Mouse (Mus musculus) limb, embryonic 12.5 days (tissue): Measurements from ENCODE around the gene Nek6. TPM values are rescaled to one million over a fixed set of nuclear protein-coding genes. Genes with fewer than 3 reads are reported as not detected.
A peak's percentile ranks its signal among the peaks of the same experiment; 100 is the strongest.

Experiments
- ATAC-seq: fragments of 200-750 bp; cut with Nextera tagmentation; 2 replicates; pipeline ENCODE4 v1.8.0; 2017; ENCODE audit warnings: low read depth, moderate TSS enrichment; ENCODE audit not compliant: insufficient number of reproducible peaks, insufficient read depth, low FRiP score, low TSS enrichment
- H3K27ac ChIP-seq: fragments of 300-500 bp; sonication (generic); 2 replicates; pipeline ENCODE4 v1.5.1; 2016; ENCODE audit warnings: mild to moderate bottlenecking, moderate library complexity
- H3K27me3 ChIP-seq: fragments of 300-500 bp; sonication (generic); 2 replicates; pipeline ENCODE4 v1.6.1; 2016; ENCODE audit warnings: mild to moderate bottlenecking, moderate library complexity
- H3K36me3 ChIP-seq: fragments of 300-500 bp; sonication (generic); 2 replicates; pipeline ENCODE4 v1.6.1; 2016; ENCODE audit warnings: mild to moderate bottlenecking, moderate library complexity
- H3K4me1 ChIP-seq: fragments of 300-500 bp; sonication (generic); replicated peaks from 2 replicates; pipeline ENCODE4 v1.6.1; 2016
- H3K4me2 ChIP-seq: fragments of 300-500 bp; sonication (generic); 2 replicates; pipeline ENCODE4 v1.6.1; 2016; ENCODE audit warnings: mild to moderate bottlenecking, moderate library complexity
- H3K4me3 ChIP-seq: fragments of 300-500 bp; sonication (generic); replicated peaks from 2 replicates; pipeline ENCODE4 v1.5.1; 2016; ENCODE audit warnings: mild to moderate bottlenecking
- H3K9ac ChIP-seq: fragments of 300-500 bp; sonication (generic); replicated peaks from 2 replicates; pipeline ENCODE4 v1.6.1; 2016; ENCODE audit warnings: mild to moderate bottlenecking, moderate library complexity
- H3K9me3 ChIP-seq: fragments of 300-500 bp; sonication (generic); 2 replicates; pipeline ENCODE4 v1.6.1; 2016; ENCODE audit warnings: mild to moderate bottlenecking, moderate library complexity
- WGBS: fragments of 180-500 bp; shearing (Covaris S2); methylation state at CpG from one replicate; pipeline ENCODE4 v1.1.7; 2016; 5-methylcytosine and 5-hydroxymethylcytosine counted together
- polyA plus RNA-seq: library from polyadenylated mRNA; unstranded; fragments of >200 nt; fragmentation: Nextera tagmentation; extraction: Ambion mirVana; gene quantifications from 2 replicates; pipeline ENCODE4 v1.2.1, GENCODE M21; 2016

Gene Nek6
- polyA plus RNA-seq, 1 experiment from 2014 or later, result 140 TPM

DNA sequence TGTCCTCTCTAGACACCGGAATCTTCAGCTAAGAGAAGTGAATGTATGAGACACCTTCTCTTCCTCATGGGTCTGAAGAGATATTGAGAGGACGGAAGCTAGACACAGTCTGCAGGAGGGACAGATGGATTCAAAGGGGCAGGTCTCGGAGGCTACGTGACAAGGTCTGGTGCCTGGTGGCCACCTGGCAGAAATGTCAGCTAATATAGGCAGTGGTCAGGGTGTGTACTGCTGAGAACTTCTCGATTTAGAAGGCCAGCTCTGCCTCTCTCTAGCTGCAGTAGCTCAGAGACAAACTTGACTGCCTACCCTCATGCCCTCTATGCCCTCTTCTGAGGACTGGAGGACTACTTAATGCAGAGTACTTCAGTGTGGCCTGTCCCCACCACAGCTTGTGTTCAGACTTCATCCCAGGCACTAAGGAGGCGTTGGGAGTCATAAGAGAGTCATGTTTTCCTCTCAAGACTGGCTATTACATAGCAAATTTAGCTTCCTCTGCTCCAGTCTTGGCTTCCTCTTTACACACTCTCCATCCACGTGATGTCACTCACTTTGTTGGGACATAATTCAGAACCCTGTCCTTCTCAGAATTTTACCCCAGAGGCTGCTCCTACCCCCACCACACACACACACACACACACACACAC is 28.3 kb upstream of the Nek6 start:
- H3K36me3 ChIP-seq, result no peaks in the 10 kb centered on the region
- WGBS, result 85% methylated on average over 7 of the region's 7 CpGs
- H3K27ac ChIP-seq, result no peak overlapping the region
- no peak overlapping the region for H3K4me3 ChIP-seq
- no peak overlapping the region for H3K9ac ChIP-seq
- H3K4me1 ChIP-seq, result 0 out of 2 replicates have a peak, but pooled peaks cover 8% of the 10 kb centered on the region
- ATAC-seq, result no peak
- no peaks in the 10 kb centered on the region for H3K27me3 ChIP-seq
- H3K9me3 ChIP-seq, result no peaks in the 10 kb centered on the region
- no peak overlapping the region for H3K4me2 ChIP-seq

DNA sequence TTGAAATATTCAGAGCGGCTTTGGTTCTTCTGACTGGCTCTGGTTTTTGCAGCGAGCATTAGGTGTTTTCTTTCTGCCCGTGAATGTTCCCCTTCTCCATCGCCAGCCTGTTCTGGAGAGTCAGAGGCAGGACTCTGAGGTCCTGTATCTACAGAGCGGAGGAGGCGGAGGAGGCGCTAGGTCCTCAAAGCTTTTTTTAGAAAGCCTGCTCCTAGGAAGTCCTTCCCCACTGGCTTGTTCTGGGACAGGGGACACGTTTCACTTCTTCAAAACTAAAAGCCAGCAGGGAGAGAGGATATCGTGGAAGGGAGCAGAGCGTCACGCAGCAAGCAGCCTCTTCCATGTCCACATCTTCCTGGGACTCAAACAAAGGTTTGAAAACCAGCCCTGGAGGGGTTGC is 26.9 kb upstream of the Nek6 start:
- Histone ChIP-seq H3K4me3 (no peak overlapping the region), H3K27me3 (no peaks in the 10 kb centered on the region), H3K9ac (no peak overlapping the region), H3K9me3 (no peaks in the 10 kb centered on the region), H3K36me3 (no peaks in the 10 kb centered on the region), H3K4me1 (0 out of 2 replicates have a peak, but pooled peaks cover 8% of the 10 kb centered on the region), H3K27ac (0 out of 2 replicates have a peak overlapping the region, but pooled peaks have one; percentile 41), H3K4me2 (no peak overlapping the region)
- ATAC-seq, result no peak
- 82% methylated on average over 11 of the region's 11 CpGs for WGBS

DNA sequence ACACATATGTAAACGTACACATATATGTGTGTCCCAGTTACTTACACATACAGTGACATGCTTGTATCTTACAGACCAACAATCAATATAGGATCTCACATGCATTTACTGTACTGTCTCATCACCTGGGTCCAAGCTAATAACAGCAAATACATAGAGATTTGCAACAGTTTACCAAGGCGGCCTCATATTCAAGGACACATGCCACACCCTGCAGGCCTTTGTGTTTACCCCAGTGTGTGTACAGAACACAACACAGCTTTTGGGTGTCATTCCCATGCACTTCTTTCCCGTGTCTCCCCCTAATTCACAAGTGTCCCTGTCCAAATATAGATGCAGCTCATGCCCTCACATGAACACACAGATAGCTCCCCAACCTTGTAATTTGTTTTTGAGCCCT is 26.0 kb upstream of the Nek6 start:
- no peak for ATAC-seq
- Histone ChIP-seq H3K4me1 (0 out of 2 replicates have a peak, but pooled peaks cover 8% of the 10 kb centered on the region), H3K27me3 (no peaks in the 10 kb centered on the region), H3K27ac (no peak overlapping the region), H3K9ac (no peak overlapping the region), H3K4me3 (no peak overlapping the region), H3K36me3 (no peaks in the 10 kb centered on the region), H3K9me3 (no peaks in the 10 kb centered on the region), H3K4me2 (no peak overlapping the region)
- WGBS, result 81% methylated on average over 3 of the region's 3 CpGs

DNA sequence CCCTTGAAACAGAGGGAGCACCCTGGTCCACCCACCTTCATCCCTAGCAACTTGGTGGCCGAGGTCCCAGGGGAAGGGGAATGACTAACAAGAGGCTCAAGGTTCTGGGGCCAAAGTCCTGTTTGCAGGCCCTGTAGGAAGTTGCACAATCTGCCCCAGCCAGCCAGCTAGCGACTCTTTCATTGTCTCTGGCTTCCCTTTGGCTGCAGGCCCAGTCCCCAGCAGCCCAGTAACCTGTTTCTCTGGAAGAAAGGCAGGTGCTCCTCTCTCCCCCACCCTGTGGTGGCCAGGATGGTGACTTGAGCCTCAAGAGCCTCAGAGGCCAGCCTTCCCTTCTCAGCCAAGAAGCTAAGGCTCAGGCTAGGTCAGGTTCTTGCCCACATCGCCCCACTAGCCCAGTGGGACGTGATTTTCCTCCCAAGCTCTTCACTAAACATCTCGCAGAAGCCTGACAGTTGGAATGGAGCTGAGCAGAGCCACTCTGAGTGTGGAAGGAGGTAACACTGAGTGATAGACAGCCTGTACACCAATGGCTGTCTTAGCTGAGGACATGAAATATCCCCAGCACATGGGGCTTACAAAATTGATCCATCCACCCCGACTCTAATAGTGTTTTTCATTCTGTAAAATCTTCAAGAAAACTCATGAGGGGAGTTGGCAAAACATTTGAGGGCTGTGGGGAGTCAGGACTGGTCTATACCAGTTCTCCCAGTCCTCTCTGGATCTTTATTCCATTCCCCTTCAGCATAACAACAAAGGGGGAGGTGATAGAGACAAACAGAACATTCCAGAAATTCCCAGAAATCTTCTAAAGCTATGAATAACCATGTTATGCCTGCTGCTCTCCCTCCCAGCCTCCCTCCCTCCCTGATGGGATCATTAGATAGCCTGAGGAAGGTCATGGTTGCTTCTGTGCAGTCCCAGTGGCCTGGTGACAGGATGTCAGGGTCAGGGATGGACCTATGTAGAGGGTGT is 25.2 kb upstream of the Nek6 start:
- H3K27me3 ChIP-seq, result no peaks in the 10 kb centered on the region

DNA sequence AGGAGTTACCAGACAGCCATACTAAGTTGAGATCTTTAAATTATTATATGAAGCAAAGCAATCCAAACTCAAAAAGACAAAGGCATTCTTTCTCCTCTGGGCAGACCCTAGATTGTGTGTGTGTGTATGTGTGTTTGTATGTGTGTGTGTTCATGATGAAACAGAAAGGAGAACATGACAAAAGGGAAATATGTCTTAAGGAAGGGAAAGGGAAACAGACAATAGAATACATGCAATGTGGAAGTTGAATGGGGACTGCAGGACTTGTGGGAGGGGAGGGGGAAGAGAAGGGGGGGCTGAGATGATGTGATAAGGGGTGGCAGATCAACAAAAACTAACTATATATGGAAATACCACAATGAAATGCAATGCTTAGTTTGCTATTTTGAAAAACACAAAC is 13.8 kb upstream of the Nek6 start:
- Histone ChIP-seq H3K4me2 (no peak overlapping the region), H3K4me1 (peaks cover 24% of the 10 kb centered on the region), H3K36me3 (no peaks in the 10 kb centered on the region), H3K9me3 (no peaks in the 10 kb centered on the region), H3K27ac (no peak overlapping the region), H3K4me3 (no peak overlapping the region), H3K9ac (no peak overlapping the region), H3K27me3 (no peaks in the 10 kb centered on the region)
- ATAC-seq, result no peak

More for the DNA sequence above, 25.2 kb upstream of the Nek6 start:
- H3K9ac ChIP-seq, result no peak overlapping the region
- H3K27ac ChIP-seq, result peak overlapping the region; percentile 17; the same call in 1 of the 2 replicates
- WGBS, result 78% methylated on average over 6 of the region's 6 CpGs
- H3K4me1 ChIP-seq, result 0 out of 2 replicates have a peak, but pooled peaks cover 8% of the 10 kb centered on the region
- H3K36me3 ChIP-seq, result no peaks in the 10 kb centered on the region
- no peaks in the 10 kb centered on the region for H3K9me3 ChIP-seq
- no peak overlapping the region for H3K4me2 ChIP-seq
- H3K4me3 ChIP-seq, result no peak overlapping the region
- no peak for ATAC-seq

DNA sequence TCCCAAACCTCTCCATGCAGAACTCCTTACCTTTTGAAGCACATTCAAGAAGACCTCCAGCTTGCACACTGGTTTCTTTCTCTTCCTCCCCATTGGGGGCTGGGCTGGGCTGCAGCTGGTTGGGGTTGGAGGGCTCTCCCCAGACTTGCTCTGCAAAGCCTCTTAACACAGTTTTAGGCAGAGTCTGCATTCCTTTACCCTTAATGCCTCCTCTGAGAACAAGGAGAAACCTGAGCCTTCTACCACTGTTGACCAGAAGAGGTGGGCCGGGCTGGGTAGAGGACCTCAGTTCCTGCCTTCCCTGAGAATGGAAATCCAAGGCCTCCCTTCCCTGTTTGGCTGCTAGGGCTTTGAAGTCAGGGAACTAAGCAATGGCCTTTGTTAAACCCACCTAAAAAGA is 9.8 kb upstream of the Nek6 start:
- Histone ChIP-seq H3K4me1 (peaks cover 37% of the 10 kb centered on the region), H3K9ac (no peak overlapping the region), H3K4me3 (no peak overlapping the region), H3K36me3 (no peaks in the 10 kb centered on the region), H3K9me3 (no peaks in the 10 kb centered on the region), H3K27me3 (no peaks in the 10 kb centered on the region), H3K4me2 (peak overlapping the region; percentile 13), H3K27ac (peak overlapping the region; percentile 80)
- ATAC-seq, result peak; percentile 89
- WGBS, result 6% methylated on average over 1 of the region's 1 CpGs

DNA sequence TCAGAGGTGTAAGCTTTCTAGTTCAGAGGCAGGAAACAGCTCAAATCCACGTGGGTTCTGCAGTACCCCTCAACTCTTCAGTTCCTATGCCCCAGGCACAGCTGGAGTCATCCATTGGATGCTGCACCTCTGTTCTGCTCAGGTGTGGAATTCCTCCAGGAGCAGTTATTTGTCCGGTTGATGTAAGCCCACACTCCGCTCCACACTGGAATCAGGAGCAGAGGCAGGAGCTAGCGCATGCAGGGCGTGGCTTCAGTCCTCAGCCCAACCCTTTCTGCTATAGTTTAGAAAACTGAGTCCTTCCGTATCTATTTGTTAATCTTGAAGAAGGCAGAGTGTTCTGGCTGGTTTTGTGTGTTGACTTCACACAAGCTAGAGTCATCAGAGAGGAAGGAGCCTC is 9.3 kb upstream of the Nek6 start:
- Histone ChIP-seq H3K4me1 (peaks cover 37% of the 10 kb centered on the region), H3K9ac (no peak overlapping the region), H3K4me2 (no peak overlapping the region), H3K4me3 (no peak overlapping the region), H3K9me3 (no peaks in the 10 kb centered on the region), H3K36me3 (no peaks in the 10 kb centered on the region), H3K27me3 (no peaks in the 10 kb centered on the region), H3K27ac (peak overlapping the region; percentile 80)
- 54% methylated on average over 6 of the region's 6 CpGs for WGBS
- ATAC-seq, result peak; percentile 43

DNA sequence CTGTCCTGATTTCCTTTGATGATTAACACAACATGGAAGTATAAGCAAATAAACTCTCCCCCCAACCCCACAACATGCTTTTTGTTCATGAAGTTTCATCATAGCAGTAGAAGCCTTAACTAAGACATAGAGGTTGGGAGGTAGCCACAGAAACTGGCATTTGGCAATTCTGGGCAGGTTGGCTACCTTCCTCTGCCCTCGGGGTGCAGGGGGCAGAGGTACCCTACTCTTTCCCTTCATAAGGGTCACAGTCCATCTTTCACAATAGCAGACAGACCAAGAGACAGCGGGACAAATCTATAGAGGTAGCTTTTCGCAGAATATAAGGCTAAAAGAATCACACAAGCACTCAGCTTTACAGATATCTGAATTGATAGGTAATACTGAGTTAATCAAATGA is 8.7 kb upstream of the Nek6 start:
- Histone ChIP-seq H3K27me3 (no peaks in the 10 kb centered on the region), H3K9me3 (no peaks in the 10 kb centered on the region), H3K9ac (no peak overlapping the region), H3K36me3 (no peaks in the 10 kb centered on the region), H3K4me3 (no peak overlapping the region), H3K4me2 (no peak overlapping the region), H3K4me1 (peaks cover 37% of the 10 kb centered on the region), H3K27ac (0 out of 2 replicates have a peak overlapping the region, but pooled peaks have one; percentile 80)
- no peak for ATAC-seq
- 88% methylated on average over 3 of the region's 3 CpGs for WGBS

DNA sequence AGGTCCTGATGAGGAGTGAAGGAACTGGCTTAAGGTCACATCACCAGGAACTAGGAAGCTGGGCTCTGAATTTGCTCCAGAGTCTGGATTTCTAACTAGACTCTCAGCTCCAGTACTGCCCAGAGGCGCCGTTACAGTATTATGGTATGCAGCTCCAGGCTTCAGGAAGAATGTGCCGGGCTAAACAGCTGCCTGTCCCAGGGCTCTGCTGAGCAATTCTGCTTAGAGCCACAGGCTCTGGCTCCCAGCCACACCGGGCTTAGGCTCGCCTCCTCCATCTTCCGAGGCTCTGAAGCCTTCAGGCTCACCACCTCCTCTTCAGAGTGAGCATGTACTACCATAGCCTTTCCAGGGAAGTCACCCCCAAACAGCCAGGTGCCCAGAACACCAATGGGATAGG is 7.1 kb upstream of the Nek6 start:
- Histone ChIP-seq H3K9ac (no peak overlapping the region), H3K4me2 (no peak overlapping the region), H3K27ac (peak overlapping the region; percentile 47), H3K4me3 (no peak overlapping the region), H3K27me3 (no peaks in the 10 kb centered on the region), H3K9me3 (no peaks in the 10 kb centered on the region), H3K4me1 (peaks cover 37% of the 10 kb centered on the region), H3K36me3 (no peaks in the 10 kb centered on the region)
- ATAC-seq, result peak; percentile 39; the same call in 1 of the 2 replicates
- 33% methylated on average over 6 of the region's 6 CpGs for whole genome bisulfite sequencing

DNA sequence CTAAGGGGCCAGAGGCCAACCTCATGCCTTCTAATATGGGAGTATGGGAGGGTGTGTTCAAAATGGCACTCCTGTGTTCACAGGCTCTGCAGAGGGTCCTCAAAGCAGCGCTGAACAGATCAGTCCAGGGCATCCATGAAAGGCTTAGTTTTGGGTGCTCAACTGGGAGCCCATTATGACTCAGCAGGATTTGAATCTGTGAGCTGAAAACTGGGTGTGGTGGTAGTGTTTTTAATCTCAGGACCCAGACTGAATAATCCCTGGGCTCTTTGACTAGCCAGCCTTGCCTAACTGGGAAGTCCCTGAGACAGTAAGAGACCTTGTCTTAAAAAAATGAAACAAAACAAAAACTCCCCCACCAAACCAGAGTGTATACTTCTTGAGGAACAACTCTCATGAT is 4.3 kb upstream of the Nek6 start:
- Histone ChIP-seq H3K27ac (no peak overlapping the region), H3K9me3 (no peaks in the 10 kb centered on the region), H3K4me3 (no peak overlapping the region), H3K9ac (no peak overlapping the region), H3K4me1 (peaks cover 16% of the 10 kb centered on the region), H3K4me2 (no peak overlapping the region), H3K36me3 (no peaks in the 10 kb centered on the region), H3K27me3 (no peaks in the 10 kb centered on the region)
- WGBS, result 97% methylated on average over 1 of the region's 1 CpGs
- ATAC-seq, result no peak

DNA sequence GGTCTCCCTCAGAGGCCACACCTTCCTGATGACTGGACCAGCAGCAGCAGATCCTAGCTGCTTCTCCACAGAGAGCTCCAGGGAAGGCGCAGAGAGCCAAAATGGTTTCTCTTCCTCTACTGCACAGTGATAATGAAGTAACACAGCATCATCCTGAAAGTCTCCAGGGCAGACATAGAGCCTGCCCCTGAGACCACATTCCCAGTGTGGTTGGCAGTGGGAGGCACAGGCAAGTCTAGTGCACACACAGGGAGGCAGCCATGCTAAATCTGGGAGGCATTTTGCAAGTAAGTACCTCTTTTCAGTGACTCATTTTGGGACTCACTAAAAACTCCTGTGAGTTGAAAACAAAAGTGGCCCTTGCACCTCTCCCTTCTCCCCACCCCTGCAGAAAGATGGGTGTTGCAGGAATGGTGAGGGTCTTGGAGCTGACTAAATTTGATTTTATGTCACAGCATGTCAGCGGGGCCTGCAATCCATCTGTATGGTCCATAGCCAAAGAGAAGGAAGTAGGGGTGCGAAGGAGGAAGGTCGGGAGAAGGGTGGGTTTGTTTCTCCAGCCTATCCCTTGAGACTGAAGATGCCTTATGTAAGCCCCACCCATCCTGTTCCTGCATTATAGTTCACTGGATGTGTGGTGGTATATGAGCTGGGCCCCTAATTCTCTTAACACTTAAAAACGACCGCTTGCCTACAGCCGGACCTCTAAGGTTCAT is 2.3 kb upstream of the Nek6 start:
- 81% methylated on average over 7 of the region's 7 CpGs for WGBS
- no peak overlapping the region for H3K27ac ChIP-seq
- peaks cover 17% of the 10 kb centered on the region for H3K4me1 ChIP-seq
- H3K27me3 ChIP-seq, result no peaks in the 10 kb centered on the region
- H3K9ac ChIP-seq, result no peak overlapping the region
- no peak overlapping the region for H3K4me2 ChIP-seq
- ATAC-seq, result no peak
- no peaks in the 10 kb centered on the region for H3K36me3 ChIP-seq
- H3K9me3 ChIP-seq, result no peaks in the 10 kb centered on the region
- no peak overlapping the region for H3K4me3 ChIP-seq
